Mouse (Mus musculus) kidney, adult 2 months (tissue): ENCODE results near the gene Inf2. TPM values are rescaled to one million over a fixed set of nuclear protein-coding genes. Genes with fewer than 3 reads are reported as not detected.

ENCODE experiments used
- DNase-seq: peaks from one replicate; pipeline ENCODE4 v3.0.0; 2021
- H3K27ac ChIP-seq: fragments of 200-500 bp; 2 replicates; pipeline ENCODE4 v1.5.1; 2012; ENCODE audit warnings: low read depth, low read length, control low read depth, inconsistent platforms; ENCODE audit not compliant: insufficient read depth
- H3K27me3 ChIP-seq: fragments of 200-500 bp; replicated peaks from 2 replicates; pipeline ENCODE4 v1.6.1; 2012; ENCODE audit warnings: mild to moderate bottlenecking, moderate library complexity, low read length, inconsistent platforms; ENCODE audit not compliant: control insufficient read depth, insufficient read depth
- H3K36me3 ChIP-seq: fragments of 200-500 bp; 2 replicates; pipeline ENCODE4 v1.6.1; 2012; ENCODE audit warnings: mild to moderate bottlenecking, moderate library complexity, low read length, inconsistent platforms; ENCODE audit not compliant: control insufficient read depth, insufficient read depth
- H3K4me1 ChIP-seq: fragments of 200-500 bp; 2 replicates; pipeline ENCODE4 v1.6.1; 2011; ENCODE audit warnings: low read length; ENCODE audit not compliant: control insufficient read depth, insufficient read depth
- H3K4me3 ChIP-seq: fragments of 200-500 bp; 2 replicates; pipeline ENCODE4 v1.5.1; 2011; ENCODE audit warnings: mild to moderate bottlenecking, low read depth, low read length, control low read depth; ENCODE audit not compliant: insufficient read depth
- CTCF ChIP-seq: fragments of 200-500 bp; conservative IDR thresholded peaks from 2 replicates; pipeline ENCODE4 v1.5.1; 2011; ENCODE audit warnings: low read depth, mild to moderate bottlenecking, control low read depth, low read length, moderate library complexity, mixed read lengths; ENCODE audit not compliant: insufficient read depth, insufficient read length
- POLR2A ChIP-seq: fragments of 200-500 bp; IDR thresholded peaks from one replicate; pipeline ENCODE4 v1.6.1; 2011; ENCODE audit warnings: low read depth, low read length, control low read depth
- WGBS: fragments of 180-500 bp; shearing (Covaris S2); methylation state at CpG from one replicate; pipeline ENCODE4 v1.1.7; 2018; 5-methylcytosine and 5-hydroxymethylcytosine counted together
- polyA plus RNA-seq: library from polyadenylated mRNA; depleted of rRNA; stranded (reverse); fragments of >200 nt; gene quantifications from 2 replicates; pipeline ENCODE4 v1.2.3, GENCODE M21; 2012

Gene Inf2
- polyA plus RNA-seq, 1 experiment: 9.6 TPM

- Histone ChIP-seq H3K4me3 (no peak overlapping the region), H3K27me3 (no peaks in the 10 kb centered on the region), H3K36me3 (no peaks in the 10 kb centered on the region), H3K27ac (no peak overlapping the region), H3K4me1 (no peaks in the 10 kb centered on the region)
- WGBS: 65% methylated on average over 5 of the region's 5 CpGs
- no peak for TF ChIP-seq CTCF
- TF ChIP-seq POLR2A: no peak
- DNase-seq: no peak
These were observed 9.2 kb upstream of the Inf2 start for GRCm38 (mm10) chr12:112579430-112579829.

GRCm38 (mm10) chr12:112579926-112580325 lies 8.7 kb upstream of the Inf2 start:
- no peaks in the 10 kb centered on the region for H3K36me3 ChIP-seq
- H3K4me1 ChIP-seq: no peaks in the 10 kb centered on the region
- no peaks in the 10 kb centered on the region for H3K27me3 ChIP-seq
- DNase-seq: no peak
- H3K4me3 ChIP-seq: no peak overlapping the region
- 85% methylated on average over 8 of the region's 8 CpGs for WGBS
- no peak for TF ChIP-seq POLR2A
- no peak for TF ChIP-seq CTCF
- H3K27ac ChIP-seq: no peak overlapping the region

- Histone ChIP-seq H3K27ac (no peak overlapping the region), H3K36me3 (no peaks in the 10 kb centered on the region), H3K4me1 (no peaks in the 10 kb centered on the region), H3K4me3 (no peak overlapping the region), H3K27me3 (no peaks in the 10 kb centered on the region)
- TF ChIP-seq POLR2A: no peak
- TF ChIP-seq CTCF: no peak
- DNase-seq: no peak
- 78% methylated on average over 3 of the region's 3 CpGs for WGBS
These were observed 7.5 kb upstream of the Inf2 start for GRCm38 (mm10) chr12:112581113-112581512.

GRCm38 (mm10) chr12:112584954-112585353 lies 3.6 kb upstream of the Inf2 start:
- no peak for TF ChIP-seq CTCF
- no peak for TF ChIP-seq POLR2A
- DNase-seq: no peak
- H3K27ac ChIP-seq: no peak overlapping the region
- 0 out of 2 replicates have a peak, but pooled peaks cover 4% of the 10 kb centered on the region for H3K4me1 ChIP-seq
- H3K36me3 ChIP-seq: no peaks in the 10 kb centered on the region
- no peaks in the 10 kb centered on the region for H3K27me3 ChIP-seq
- WGBS: 71% methylated on average over 7 of the region's 7 CpGs
- H3K4me3 ChIP-seq: no peak overlapping the region

- 0 out of 2 replicates have a peak, but pooled peaks cover 4% of the 10 kb centered on the region for H3K4me1 ChIP-seq
- no peak overlapping the region for H3K27ac ChIP-seq
- WGBS: 87% methylated on average over 7 of the region's 7 CpGs
- H3K36me3 ChIP-seq: no peaks in the 10 kb centered on the region
- no peak overlapping the region for H3K4me3 ChIP-seq
- no peak for DNase-seq
- TF ChIP-seq CTCF (0 out of 2 replicates have a peak, but pooled peaks have one; percentile 5), POLR2A (no peak)
- no peaks in the 10 kb centered on the region for H3K27me3 ChIP-seq
These were observed 2.6 kb upstream of the Inf2 start for GRCm38 (mm10) chr12:112585924-112586538.

GRCm38 (mm10) chr12:112587125-112588124 lies 1.2 kb upstream of the Inf2 start:
- no peak overlapping the region for H3K27ac ChIP-seq
- no peaks in the 10 kb centered on the region for H3K36me3 ChIP-seq
- no peaks in the 10 kb centered on the region for H3K27me3 ChIP-seq
- no peak for DNase-seq
- H3K4me3 ChIP-seq: no peak overlapping the region
- H3K4me1 ChIP-seq: 0 out of 2 replicates have a peak, but pooled peaks cover 4% of the 10 kb centered on the region
- no peak for TF ChIP-seq CTCF
- no peak for TF ChIP-seq POLR2A
- WGBS: 84% methylated on average over 14 of the region's 14 CpGs
